ENCODE assay signal across 8 mouse cellular contexts in the genomic region with DNA sequence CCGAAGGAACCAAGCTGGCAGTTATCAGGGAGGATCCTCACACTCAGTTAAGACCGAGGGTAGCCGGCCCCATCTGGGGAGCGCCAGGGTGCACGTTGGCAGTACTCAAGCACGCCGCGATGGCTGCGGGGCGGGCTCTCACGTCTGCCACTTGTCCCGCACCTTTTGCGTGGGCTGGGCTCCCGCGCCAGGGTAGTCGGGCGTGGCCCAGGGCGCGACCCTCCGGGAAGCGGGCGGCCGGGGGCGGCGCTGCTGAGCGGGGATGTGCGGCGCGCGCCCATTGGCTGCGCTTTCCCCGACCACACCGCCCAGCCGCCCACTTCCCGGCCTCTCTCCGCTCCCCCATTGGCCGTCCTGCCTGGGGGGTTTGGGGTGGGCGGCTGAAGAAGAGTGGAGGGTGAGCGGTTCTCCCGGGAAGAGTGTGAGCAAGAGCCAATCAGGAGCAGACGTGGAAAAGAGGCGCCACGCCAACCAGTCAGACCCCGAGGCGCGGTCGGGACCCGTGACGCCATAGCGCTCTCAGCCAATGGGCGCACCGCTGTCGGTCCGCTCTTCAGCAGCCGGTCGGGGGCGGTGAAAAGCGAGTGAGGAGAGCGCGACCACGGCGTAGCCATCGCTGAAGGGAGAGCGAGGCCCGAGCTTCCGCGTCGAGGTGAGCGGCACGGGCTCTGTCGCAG. TPM values are rescaled to one million over a fixed set of nuclear protein-coding genes. Genes with fewer than 3 reads are reported as not detected.
DNase-seq lines count a peak whose midpoint lies in the region; ATAC-seq lines count a peak whose summit lies in the region.

Gene Far1 (plus strand): TSS at position 549 of the 677 bp plus-strand sequence.

- peak; percentile 90 for ATAC-seq in inflammation-experienced regulatory T-cells, adult 6 months
- peak; percentile 91 for ATAC-seq in megakaryocyte-erythroid progenitor cell, adult 5-6 weeks (replicated peaks; ENCODE audit: low FRiP score, low TSS enrichment, poor library complexity, severe bottlenecking)

- peak; percentile 93 for DNase-seq in adipocyte (ENCODE audit: low spot score)
- DNase-seq in embryo, embryonic 10 days (ENCODE audit: low spot score): peak; percentile 99
- DNase-seq in gastrocnemius, postnatal 14 days: peak; percentile 98
- peak; percentile 99 for DNase-seq in left cerebral cortex, postnatal 10 days (ENCODE audit: extremely low spot score in 1 of 2, low spot score in 2 of 2)
- DNase-seq in right cerebral cortex, postnatal 25 days: peak; percentile 100
- peak; percentile 98 to 99 for DNase-seq in urinary bladder, postnatal 4 days (ENCODE audit: low spot score in 2 of 2)

- intact Hi-C loops in gastrocnemius, postnatal 14 days (cut with DNase I; ENCODE audit: low total_unique reads): no loop called here
- intact Hi-C loops in left cerebral cortex, postnatal 10 days (cut with DNase I): no loop called here

RNA-seq across cellular contexts. Expression of gene Far1, which starts in this region (rescaled TPM):
- total RNA-seq in gastrocnemius, postnatal 14 days (2021): 10 to 100 TPM; 15.6 to 18.9 TPM
- 100 to 1,000 TPM in 1 of 3 experiments, 10 to 100 TPM in 2; 74.7 to 134 (median 82.4) TPM for polyA plus RNA-seq in inflammation-experienced regulatory T-cells, adult 6 months (2017; shearing (Covaris generic))
- 100 to 1,000 TPM; 114 to 115 TPM for total RNA-seq in left cerebral cortex, postnatal 10 days (2021)
- total RNA-seq in megakaryocyte-erythroid progenitor cell, adult 5-6 weeks (2014; fragmentation: Nextera tagmentation): 93.3 and 99.3 TPM in 2 replicates
- 79.9 and 107 TPM in 2 replicates for total RNA-seq in megakaryocyte-erythroid progenitor cell, adult 5-6 weeks (2017)

Comparison
In these comparisons a context has a peak if more than half of its experiments do, and no peak if none do; other contexts are left out.
1. Peak in every context shown above with its lines: DNase-seq and ATAC-seq.
2. RNA of gene Far1 (total RNA-seq): 114 to 115 TPM in left cerebral cortex, postnatal 10 days and 79.9 to 107 TPM in megakaryocyte-erythroid progenitor cell, adult 5-6 weeks; 15.6 to 18.9 TPM in gastrocnemius, postnatal 14 days; every median in the first group is over 4 times any median in the second.